Mouse (Mus musculus) cerebellum, postnatal 10 days (tissue): Measurements from ENCODE around the gene Bag6.

ENCODE experiments used
- DNase-seq, 2 experiments: peaks; one replicate each; pipeline ENCODE4 v3.0.0; 2021; ENCODE audit warnings: mixed read lengths in 2 of 2

The Bag6 gene

GRCm38 (mm10) chr17:35168541-35169207 is 33.7 kb downstream of the Bag6 start:
- peak; percentile 47 to 73 for DNase-seq

DNA sequence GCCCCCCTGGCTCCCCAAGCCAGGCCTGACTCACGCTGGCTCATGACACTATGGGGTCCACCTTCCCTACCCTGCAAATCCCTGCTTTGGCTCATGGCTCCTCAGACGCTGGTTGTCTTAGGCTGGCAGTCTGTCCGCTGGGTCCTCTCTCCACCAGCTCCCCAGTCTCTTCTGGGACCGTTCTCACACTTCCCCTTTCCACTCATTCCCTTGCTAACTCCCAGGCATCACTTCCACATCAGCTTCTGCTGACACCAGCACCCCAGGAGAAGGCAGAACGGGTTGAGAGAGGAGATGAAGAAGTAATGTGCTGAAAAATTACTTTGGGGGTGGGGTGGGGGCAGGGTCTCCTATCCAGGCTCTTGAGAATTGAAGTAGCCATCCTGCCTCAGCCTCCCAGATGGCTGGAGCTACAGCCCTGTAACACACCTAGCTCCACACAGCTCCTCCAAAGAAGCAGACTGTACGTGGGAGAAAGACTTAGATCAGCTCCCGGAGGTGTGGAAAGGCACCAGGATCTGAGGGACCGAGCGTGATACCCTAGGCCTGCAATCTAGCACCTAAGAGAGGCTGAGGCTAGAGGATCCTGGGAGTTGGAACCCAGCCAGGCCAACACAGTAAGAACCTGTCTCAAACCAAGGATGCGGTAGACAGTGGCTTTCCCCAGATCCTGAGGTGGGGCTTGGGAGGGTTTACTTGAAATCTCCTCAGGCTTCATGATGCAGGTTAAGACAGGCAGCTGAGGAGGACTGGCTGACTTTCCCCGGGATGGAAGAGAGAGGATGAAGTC is 37.7 kb downstream of the Bag6 start:
- peak in 1 of 2 experiments; percentile 43 for DNase-seq

GRCm38 (mm10) chr17:35173329-35173728 is 38.4 kb downstream of the Bag6 start:
- no peak for DNase-seq

GRCm38 (mm10) chr17:35174201-35174977 is 39.4 kb downstream of the Bag6 start:
- DNase-seq: no peak

DNA sequence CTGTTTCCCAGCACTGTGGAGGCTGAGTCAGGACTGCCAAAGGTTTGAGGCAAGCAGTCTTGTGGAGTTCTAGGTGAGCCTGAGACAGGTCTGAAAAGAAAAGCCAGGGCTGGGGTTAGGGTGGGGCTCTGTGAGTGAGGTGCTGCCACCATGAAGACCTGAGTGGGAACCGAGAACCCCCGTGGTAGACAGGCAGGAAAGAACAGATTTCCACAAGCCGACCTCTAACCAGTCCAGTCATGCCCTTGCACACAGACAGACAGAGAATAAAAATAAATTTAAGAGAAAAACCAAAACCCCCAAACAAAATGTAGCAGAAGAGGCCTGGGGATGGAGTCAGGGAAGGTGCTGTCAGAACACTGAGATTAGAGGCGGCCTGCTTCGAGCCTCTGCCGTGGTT is 40.4 kb downstream of the Bag6 start:
- no peak for DNase-seq

- no peak for DNase-seq
Measured at GRCm38 (mm10) chr17:35175968-35176367, 41.0 kb downstream of the Bag6 start, which contains the start of gene Aif1. Gene Aif1 (minus strand): TSS chr17:35176068.

DNA sequence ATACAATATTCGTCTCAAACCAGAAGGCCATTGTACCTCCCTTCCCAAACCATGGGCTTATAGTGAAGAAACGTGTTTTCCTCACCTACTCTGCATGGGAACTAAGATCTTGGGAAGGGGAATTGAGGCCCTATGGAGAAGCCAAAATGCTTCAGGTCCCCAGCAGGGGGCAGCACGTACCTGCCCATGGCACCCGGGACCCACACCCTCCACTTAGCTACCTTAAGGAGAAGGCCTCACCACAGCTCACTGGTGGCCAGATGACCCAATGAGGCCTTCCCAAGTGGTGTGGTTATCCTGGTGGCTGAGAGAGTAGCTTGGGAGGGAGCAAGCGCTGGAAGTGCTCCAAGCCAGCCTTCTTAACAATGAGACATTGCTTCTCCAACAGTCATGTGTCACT is 43.5 kb downstream of the Bag6 start:
- peak; percentile 75 to 76 for DNase-seq

DNA sequence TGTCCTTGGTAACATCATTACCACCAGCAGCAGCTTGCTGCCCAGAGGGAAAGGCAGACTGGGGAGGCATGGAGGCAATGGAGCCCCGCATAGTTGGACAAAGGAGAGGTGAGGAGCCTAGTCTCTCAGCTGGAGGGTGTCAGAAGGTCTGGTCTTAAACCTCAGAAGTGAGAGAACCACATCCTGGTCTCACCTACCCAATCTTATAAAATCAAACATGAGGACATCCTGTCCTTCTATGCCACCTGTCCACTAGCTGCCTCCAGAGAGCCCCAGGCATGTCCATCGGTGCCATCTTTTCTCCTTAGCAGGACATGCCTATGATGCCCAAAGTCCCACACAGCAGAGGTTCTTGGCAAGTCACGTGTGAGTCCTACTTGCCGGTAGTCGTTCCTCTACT is 45.1 kb downstream of the Bag6 start:
- DNase-seq: no peak

DNA sequence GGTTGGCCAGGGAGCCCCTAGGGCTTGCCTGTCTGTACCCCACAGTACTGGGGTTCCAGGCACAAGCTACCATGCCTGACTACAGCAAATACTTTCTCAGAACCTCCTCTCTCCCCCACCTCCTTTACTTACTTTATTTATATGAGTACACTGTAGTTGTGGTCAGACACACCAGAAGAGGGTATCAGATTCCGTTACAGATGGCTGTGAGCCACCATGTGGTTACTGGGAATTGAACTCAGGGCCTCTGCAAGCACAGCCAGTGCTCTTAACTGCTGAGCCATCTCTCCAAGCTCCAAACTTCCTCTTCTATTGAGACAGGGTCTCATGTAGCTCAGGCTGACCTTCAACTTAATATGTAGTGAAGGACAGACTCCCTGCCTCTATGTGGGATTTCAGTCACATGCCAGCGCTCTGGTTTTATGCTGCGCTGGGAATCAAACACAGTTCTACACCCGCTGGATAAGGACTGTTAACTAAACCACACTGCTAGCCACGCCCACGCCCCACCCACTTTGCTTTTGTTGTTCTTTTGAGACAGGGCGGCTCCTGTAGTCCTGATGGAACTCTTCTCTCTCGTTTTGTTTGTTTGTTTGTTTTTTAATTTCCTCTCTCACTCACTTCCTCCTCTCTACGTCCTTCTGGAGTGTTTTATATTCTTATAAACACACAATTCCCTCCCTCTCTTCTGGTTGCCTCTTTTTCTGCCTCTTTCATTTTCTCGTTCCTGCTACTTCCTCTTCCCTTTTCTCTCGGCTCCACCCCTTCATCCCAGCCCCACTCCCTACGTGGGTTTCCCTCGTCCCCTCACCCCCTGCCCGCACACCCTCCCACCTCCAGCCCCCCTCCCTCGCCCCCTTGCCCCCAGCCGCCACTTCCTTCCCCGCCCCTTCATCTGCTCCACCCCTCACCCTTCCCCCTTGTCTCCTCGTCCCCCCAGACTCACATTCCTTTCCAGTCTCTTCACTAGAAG is 50.9 kb downstream of the Bag6 start:
- peak; percentile 49 to 62 for DNase-seq

- peak in 1 of 2 experiments; percentile 46 for DNase-seq
Measured at GRCm38 (mm10) chr17:35186681-35187080, 51.7 kb downstream of the Bag6 start.

- no peak for DNase-seq
Measured at GRCm38 (mm10) chr17:35187345-35187744, 52.4 kb downstream of the Bag6 start.

- no peak for DNase-seq
Measured at GRCm38 (mm10) chr17:35187959-35188610, 53.1 kb downstream of the Bag6 start, which contains the start of gene Lst1. Gene Lst1 (minus strand): TSS chr17:35188439.

GRCm38 (mm10) chr17:35189186-35189585 is 54.2 kb downstream of the Bag6 start:
- DNase-seq: no peak

GRCm38 (mm10) chr17:35190096-35190495 is 55.1 kb downstream of the Bag6 start:
- no peak for DNase-seq

GRCm38 (mm10) chr17:35191723-35192122 is 56.7 kb downstream of the Bag6 start:
- no peak for DNase-seq

- DNase-seq: no peak
Measured at GRCm38 (mm10) chr17:35192924-35193323, 57.9 kb downstream of the Bag6 start.

DNA sequence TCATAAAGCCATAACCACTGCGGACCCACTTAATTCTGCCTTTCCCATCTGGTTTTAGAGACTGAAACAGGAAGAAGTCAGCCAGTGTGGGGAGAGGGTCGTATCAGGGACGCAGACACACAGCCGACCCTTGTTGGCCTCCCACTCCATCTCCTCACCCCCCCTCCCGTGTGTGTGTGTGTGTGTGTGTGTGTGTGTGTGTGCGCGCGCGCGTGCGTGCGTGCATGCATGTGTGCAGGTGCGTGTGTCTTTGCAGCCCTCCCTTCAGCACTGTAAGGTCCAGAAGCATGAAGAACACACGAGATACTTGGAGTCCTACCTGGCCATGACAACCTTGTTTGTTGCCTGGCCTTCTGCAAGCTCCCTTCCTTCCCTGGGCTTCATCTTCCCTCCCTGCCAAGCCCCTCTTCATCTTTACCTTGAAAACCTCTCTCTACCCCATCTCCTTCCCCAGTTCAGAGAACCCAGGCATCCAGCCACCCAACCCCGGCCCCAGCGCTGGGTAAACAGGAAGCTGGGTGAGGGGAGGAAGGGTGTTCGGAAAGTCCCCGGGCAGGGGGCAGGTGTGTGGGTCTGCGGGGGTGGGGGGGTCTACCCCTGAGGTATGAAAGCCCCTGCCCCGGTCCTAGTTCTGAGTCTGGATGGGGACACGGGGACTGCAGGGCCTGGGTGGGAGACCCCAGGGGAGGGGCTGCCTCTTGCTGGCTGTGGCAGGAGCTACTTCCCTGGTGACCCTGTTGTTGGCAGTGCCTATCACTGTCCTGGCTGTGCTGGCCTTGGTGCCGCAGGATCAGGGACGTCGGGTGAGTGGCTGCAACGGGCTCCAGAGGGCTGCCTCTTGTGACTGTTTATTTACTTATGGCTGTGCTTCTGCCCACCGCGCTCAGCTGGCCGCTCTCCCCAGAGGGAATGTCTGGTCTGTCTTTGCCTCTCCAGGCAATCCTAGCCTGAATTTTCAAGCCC is 59.2 kb downstream of the Bag6 start, which contains the start of gene Ltb:
TSS of gene Ltb (plus strand) at position 559 of the 963 bp plus-strand sequence.
- DNase-seq: no peak

DNA sequence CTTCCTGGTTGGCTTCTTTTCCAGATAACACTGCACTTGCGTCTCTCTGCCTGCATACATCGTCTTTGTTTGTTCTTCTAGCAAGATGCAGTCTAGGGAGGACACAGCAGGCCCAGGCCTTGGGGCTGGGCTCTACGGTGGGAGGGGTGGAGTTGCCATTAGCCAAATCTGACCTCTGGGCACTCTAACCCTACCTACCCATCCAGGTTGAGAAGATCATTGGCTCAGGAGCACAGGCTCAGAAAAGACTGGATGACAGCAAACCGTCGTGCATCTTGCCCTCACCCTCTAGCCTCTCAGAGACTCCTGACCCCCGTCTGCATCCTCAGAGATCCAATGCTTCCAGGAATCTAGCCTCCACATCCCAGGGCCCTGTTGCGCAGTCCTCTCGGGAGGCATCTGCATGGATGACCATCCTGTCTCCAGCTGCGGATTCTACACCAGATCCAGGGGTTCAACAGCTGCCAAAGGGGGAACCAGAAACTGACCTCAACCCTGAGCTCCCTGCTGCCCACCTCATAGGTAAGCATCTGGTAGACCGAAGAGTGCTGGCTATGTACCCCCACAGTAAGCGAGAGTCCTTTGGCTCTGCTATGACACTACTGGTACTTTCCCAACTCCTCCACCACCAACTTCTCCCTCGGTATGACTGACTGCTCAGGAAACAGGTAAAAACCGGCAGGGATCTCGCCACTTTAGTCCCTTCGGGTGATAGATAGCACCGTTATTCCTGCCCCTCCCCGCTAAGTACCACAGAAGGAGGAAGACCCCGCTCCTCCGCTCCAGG is 60.1 kb downstream of the Bag6 start:
- DNase-seq: no peak

GRCm38 (mm10) chr17:35195631-35196320 is 60.8 kb downstream of the Bag6 start:
- DNase-seq: peak; percentile 84 to 86
